Mouse (Mus musculus) cerebellum, adult 18-20 months (tissue): ENCODE data around the gene Msh5.
"Not testable (repeated sequence)": the region's sequence is repeated elsewhere in the genome, so short reads cannot be mapped to it uniquely, and the experiment has no call there.

ENCODE experiments used
- DNase-seq, 2 experiments: peaks; one replicate each; pipeline ENCODE4 v3.0.0; 2021

Gene Msh5

DNA sequence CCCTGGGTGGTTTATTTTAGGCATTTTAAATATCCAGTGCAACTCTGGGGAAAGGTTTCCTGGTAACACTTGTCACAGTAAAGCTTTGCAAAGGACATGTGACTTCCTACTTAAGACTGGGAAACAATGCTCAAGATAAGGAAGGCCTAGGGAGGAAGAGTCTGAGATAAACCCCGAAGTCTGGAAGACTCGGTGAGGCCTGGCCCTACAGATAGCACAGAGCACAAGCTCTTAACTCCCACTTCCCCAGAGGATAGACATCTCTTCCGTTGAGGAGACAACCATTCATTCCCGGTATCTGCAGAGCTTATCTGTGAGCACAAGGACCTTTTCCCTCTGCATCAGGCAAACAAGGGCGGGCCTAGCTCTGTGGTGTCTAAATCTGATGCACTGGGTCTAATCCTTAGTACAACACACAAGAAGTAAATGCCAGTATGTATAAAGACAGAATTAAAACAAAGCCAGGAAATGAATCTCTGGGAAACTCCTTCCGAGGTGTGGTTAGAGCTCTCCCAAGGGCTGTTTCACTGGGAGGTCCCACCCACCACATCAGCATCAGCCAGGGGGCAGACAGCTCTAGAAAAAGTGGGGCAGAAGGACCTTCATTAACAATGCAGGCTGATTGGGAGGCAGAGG is 24.6 kb downstream of the Msh5 start:
- no peak for DNase-seq

DNA sequence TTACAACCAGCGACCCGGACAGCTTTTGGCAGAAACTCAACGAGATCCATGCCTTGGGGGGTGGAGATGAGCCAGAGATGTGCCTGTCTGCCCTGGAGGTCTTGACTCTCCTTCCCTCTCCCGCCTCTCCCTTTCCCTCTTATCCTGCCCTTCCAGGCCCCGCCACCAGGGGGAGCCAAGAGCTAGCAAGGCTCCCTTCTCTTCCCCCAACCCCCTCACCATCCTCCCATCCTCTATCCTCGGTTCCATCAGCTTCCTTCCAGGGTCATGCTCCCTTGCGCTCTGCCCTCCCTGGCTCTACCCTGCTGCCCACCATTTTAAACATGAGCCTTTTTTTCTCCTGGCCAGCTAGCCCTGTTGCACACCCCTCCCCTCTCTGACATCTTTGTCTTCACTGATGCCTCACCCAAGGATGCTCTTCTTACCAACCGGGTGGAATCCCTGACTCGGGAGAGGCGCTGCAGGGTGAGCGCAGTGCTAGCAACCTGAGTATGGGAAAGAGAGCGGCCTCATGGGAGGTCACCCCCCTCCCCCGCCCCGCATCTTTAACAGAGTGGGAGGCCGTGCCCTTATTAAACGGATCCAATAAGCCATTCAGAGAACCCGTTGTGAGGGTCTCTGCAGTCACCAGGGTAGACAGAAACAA is 25.3 kb downstream of the Msh5 start:
- DNase-seq: peak; percentile 89 to 90

- peak in 1 of 2 experiments; percentile 26 for DNase-seq
Measured at GRCm38 (mm10) chr17:35020551-35020950, 26.0 kb downstream of the Msh5 start.

GRCm38 (mm10) chr17:35019894-35020293 is 26.7 kb downstream of the Msh5 start:
- DNase-seq: peak in 1 of 2 experiments; percentile 27

DNA sequence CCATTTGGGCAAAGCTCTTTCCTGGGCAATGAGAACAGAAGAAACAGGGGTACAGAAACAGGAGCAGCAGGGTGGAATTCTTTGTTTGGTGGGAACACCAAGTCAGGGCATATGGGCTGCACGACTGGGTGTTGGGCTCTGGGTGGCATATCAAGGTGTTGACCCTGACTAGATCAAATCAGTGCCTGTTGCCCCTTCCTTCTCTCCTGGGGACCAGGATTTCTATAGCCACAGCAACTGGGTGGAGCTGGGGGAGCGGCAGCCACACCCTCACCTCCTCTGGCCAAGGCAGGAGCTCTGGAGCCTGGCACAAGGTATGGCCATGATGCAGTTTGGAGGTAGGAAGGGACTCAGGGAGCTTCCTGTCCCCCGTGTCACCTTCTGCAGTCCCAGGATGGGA is 28.4 kb downstream of the Msh5 start:
- DNase-seq: peak in 1 of 2 experiments; percentile 28

DNA sequence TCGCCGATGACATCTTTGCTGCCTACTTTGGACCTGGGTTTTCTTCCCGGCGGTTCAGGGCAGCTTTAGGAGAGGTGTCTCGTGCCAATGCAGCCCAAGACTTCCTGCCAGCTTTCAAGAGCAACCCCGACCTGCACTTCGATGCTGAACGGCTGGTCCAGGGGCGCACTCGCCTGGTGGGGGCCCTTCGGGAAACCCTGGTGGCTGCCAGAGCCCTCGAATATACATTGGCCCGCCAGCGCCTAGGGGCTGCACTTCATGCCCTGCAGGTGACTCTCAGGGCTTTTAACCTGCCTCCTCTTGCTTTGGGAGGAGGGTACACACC is 28.9 kb downstream of the Msh5 start:
- DNase-seq: peak in 1 of 2 experiments; percentile 35

DNA sequence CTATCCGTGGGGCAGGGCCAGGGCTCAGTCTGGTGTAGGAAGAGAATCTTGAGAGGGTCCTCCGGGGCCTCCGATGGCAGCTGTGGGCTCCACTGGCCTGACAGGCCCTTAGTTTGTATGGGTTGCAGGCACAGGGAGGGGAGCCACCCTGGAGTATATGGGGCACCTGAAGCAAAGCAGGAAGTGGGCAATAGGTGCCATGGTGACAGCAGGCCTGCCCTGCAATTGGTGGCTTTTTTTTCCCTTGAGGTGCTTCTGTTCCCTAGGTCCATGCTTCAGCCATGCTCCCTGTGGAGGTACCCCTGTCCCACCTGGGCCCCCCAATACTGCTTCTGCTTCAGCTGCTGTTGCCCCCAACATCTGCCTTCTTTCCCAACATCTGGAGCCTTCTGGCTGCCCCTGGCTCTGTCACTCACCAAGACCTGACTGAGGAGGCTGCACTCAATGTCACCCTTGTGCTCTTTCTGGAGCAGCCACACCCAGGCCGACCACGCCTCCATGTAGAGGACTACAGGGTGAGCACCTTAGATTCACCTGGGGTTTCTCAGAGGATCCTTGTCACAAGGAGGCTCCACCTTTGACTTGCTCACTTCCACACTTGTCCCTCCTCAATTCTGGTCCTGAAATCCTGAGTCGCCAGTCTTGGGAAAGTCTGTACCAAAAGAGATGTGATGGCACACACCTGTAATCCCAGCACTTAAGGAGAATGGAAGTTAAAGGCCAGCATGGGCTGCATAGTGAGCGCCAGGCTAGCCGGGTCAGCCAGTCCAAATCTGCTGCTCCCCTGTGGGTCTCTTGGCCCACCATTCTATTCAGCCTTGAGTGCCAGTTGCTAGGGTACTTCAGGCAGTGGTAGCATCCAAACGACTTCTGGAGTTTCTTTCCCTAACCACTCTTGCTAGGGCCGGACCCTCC is 29.5 kb downstream of the Msh5 start:
- DNase-seq: no peak

- DNase-seq: peak; percentile 77 to 84
Measured at GRCm38 (mm10) chr17:35016376-35016775, 30.2 kb downstream of the Msh5 start, which contains the start of gene Vwa7. Gene Vwa7 (plus strand): TSS chr17:35016579.

GRCm38 (mm10) chr17:35015296-35015695 is 31.2 kb downstream of the Msh5 start:
- peak in 1 of 2 experiments; percentile 14 for DNase-seq

- DNase-seq: peak in 1 of 2 experiments; percentile 11
Measured at GRCm38 (mm10) chr17:35013221-35013620, 33.3 kb downstream of the Msh5 start.

DNA sequence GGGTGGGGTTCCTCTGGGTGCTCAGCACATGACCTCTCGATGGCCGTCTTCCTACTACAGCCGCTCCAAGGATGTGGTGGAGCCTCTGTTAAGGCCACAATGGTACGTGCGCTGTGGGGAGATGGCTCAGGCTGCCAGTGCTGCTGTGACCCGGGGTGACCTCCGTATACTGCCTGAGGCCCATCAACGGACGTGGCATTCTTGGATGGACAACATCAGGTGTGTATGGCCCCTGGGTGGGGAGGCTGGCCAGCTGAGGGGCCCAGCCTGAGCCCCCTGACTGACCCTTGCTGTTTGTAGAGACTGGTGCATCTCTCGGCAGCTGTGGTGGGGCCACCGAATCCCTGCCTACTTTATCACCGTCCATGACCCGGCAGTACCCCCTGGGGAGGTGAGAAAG is 34.1 kb downstream of the Msh5 start:
- DNase-seq: peak in 1 of 2 experiments; percentile 9

- DNase-seq: no peak
Measured at GRCm38 (mm10) chr17:35011440-35011839, 35.1 kb downstream of the Msh5 start.

GRCm38 (mm10) chr17:35009586-35009985 is 37.0 kb downstream of the Msh5 start:
- peak; percentile 75 to 79 for DNase-seq

DNA sequence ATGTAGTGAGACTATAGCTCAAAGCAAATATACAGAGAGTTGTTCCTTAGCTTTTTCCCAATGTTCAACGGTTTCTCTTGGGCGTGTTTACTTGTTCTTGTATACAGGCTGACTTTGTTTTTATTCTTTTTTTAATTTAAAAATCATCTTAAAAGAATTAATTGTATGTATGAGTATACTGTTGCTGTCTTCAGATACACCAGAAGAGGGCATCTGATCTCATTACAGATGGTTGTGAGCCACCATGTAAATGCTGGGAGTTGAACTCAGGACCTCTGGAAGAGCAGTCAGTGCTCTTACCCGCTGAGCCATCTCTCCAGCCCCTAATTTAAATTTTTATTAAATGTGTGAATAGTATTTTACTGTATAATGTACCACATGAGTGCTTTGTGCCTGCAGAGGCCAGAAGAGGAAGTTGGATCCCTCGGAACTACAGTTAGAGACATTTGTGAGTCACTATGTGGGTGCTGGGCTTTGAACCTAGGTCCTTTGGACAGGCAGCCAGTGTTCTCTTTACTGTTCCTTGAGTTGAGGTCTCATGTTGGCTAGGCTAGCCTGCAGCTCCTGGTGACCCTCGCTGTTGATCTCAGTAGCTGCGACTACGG is 39.1 kb downstream of the Msh5 start:
- no peak for DNase-seq

- DNase-seq: not testable (repeated sequence)
Measured at GRCm38 (mm10) chr17:35005902-35006301, 40.6 kb downstream of the Msh5 start.

GRCm38 (mm10) chr17:35005158-35005557 is 41.4 kb downstream of the Msh5 start:
- DNase-seq: peak in 1 of 2 experiments; percentile 9

- DNase-seq: peak in 1 of 2 experiments; percentile 6
Measured at GRCm38 (mm10) chr17:35004075-35004717, 42.3 kb downstream of the Msh5 start.

- no peak for DNase-seq
Measured at GRCm38 (mm10) chr17:35003022-35003838, 43.3 kb downstream of the Msh5 start.

DNA sequence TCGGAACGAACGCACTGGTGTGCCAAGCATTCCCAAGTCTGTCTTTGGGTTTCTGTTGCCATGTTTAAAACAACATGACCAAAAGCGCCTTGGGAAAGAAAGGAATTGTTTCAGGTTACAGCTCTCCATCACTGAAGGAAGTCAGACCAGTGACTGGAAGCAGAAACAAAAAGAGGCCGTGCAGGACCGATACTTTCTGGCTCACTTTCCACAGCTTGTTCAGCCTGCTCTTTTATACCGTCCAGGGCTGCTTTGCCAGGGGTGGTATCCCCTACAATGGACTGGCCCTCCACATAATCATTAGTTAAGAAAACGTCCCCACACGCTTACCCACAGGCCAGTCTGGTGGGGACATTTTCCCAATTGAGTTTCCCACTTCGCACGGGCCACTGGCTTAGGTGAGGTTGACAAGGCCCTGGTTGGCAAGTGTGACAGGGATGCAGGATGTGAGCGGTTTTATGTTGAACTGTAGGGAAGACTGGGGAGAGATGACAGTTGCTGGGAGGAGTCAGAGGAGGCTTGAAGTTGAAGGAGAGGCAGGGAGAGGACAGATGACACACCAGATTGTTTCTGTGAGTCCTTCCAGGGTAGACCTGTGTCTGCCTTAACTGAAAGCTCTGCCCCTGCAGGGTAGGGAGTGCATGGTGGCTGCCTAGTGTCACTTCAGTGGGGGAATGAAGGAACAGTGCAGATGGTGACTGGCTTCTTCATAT is 44.2 kb downstream of the Msh5 start:
- no peak for DNase-seq

GRCm38 (mm10) chr17:35001452-35002152 is 44.9 kb downstream of the Msh5 start:
- DNase-seq: peak in 1 of 2 experiments; percentile 35
